Mouse (Mus musculus): ENCODE data around the gene Atg4a-ps. TPM values are rescaled to one million over a fixed set of nuclear protein-coding genes. Genes with fewer than 3 reads are reported as not detected.

The Atg4a-ps gene
- total RNA-seq, 2 experiments from 2014 or later = 0.59 TPM; not detected in 1

DNA sequence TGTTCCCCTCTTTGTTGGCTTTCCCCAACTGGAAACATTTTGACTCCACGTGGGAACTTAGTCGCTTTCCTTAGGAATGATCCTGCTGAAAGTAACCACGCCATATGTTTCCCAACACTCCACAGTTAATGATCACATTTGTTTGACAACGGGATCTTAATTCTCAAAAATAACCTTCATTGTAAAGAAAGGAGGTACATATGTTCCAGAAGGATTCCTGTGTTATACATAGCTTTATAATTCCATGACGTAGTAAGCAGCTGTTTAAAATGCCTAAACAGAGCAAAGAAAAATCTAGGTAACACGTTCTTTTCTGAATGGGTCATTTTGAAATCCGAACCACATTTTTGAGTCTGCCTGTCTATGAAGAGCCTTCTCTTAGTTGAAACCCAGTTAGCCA is 12.7 kb downstream of the Atg4a-ps start:
- DNase-seq (ENCODE audit: extremely low spot score in 1 of 2, low spot score in 1 of 2) = no peak

DNA sequence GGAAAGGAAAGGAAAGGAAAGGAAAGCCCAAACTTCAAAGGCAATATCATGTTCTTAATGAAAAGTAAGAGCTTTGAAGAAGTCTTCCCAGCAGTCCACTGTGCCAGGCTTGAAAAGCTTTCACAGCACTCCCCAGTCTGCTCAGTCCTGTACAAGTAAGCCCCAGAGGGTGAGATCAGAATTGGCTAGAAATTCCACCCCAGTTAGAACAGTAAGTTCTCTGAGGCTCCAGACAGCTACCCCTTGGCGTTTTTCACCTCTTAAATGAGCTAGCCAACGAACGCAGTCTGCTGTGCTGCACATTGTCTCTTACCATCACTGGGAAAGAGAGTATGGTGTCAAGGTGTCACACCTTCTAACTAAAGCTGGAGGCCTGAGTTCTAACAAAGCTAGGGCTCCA is 18.2 kb downstream of the Atg4a-ps start:
- DNase-seq (ENCODE audit: extremely low spot score in 1 of 2, low spot score in 1 of 2) = no peak

DNA sequence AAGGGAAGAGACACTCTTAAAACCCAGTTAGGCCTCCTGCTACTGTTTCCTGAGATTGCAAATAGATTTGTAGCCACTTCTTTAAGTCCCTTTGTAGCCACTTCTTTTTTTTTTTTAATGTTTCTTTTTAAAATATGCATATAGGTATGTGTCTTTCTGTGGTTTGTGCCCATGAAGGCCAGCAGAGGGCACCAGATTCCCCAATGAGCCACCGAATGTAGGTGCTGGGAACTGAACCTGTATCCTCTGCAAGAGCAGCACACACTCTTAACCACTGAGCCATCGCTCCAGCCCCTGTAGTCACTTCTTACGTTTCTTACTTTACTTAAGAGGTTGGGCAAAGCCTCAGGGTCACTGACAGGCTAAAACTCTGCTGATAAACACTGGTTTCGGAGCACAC is 19.4 kb downstream of the Atg4a-ps start:
- DNase-seq (ENCODE audit: extremely low spot score in 1 of 2, low spot score in 1 of 2) = no peak

DNA sequence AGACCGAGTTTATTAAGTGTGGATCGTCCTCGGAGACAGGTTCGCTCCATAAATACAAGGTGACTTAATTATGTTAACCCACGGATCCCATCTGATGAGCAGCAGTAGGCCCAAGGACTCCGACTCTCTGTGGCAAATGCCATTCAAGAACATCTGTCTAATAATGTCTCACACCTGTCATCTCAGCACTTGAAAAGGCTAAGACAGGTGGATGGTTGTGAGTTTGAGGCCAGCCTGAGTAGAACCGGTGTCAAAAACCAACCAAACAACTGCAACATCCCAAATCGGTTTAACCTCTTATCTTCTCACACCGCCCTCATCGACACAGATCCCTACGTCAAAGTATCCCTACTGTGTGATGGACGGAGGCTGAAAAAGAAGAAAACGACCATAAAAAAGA is 20.7 kb downstream of the Atg4a-ps start:
- DNase-seq (ENCODE audit: extremely low spot score in 1 of 2, low spot score in 1 of 2) = no peak

DNA sequence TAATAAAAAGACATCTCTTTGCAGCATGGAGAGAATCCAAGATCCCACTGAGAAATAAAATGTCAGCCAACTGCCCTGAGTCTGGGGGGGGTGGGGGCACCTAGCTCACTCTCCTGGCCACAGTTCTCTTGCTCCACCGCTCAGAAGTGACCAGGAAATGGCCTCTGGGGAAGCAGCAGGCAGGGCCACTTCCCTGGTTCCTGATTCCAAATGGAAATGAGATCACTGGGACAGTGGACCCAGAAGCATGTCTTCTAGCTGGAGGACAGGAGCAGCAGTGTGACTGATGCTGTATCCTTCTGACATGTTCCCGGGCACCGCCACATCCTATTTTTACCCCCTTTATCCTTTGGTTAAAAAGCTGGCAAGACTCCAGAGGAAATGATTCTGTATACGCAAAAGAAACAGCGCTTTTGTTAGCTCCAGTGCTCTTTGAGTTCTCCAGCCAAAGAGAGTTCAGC is 21.2 kb downstream of the Atg4a-ps start:
- no peak for DNase-seq (ENCODE audit: extremely low spot score in 1 of 2, low spot score in 1 of 2)

DNA sequence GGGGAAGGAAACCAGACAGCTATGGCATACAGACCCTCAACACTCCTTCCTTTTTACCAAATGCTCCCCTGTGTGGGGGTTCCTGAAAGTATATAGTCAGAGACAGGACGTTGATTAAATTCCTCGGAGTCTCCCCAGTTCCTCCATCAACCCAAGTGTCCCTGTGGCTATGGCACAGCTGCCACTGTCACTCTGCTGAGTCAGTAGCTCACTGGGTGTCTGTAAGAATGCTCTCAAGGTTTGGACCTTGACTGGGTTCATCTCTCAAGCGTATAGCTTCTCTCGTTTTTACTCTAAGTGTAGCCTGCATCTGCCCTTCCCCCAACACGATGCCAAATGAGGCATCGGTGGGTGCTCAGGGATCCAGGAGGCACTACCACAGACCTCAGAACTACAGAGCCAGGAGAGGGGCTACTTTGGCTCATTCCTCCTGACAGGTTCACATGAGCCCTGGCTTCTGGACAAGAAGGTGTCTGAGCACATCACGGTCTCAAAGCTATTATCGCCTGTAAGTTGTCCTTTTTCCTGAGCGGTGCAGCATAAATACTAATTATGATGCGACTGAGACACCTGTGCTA is 21.9 kb downstream of the Atg4a-ps start:
- DNase-seq (ENCODE audit: extremely low spot score in 1 of 2, low spot score in 1 of 2) = no peak

DNA sequence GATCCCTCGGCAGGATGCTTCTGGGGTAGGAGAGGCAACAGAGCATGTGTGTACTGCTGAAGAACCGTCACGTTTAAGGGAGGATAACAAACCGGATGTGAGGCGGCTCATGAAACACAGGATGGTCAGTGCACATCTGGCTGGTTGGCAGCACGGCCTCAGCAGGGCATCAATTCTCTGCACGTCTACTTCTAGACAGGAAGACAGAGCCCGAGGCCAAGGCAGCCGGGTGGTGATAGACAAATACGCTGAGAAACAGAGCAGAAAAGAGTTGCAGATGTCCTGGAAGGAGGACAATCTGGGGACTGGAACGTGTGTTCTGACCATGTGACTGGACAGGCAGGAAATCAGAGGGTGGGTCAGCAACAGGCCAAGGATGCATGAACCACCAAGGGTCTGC is 25.8 kb downstream of the Atg4a-ps start:
- DNase-seq (ENCODE audit: extremely low spot score in 1 of 2, low spot score in 1 of 2) = no peak

DNA sequence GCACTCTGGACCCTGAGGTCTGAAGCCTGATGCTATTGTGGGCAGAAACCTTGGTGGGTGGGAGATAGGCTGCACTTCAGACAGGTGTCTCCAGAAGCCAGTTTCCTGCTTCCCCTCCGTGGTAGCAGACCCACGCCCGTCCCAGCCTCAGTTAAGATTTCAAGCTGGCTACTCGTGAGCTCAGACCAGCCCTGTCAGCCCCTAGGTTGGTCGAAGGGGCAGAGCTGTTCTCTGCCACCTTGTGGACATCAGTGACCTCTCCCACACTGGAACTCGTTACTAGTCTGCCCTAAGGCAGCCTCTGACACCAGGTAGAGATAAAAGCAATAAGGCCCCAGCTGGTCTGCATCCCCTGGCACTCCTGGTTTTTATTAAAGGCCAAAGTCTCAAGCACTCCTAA is 28.9 kb downstream of the Atg4a-ps start:
- no peak for DNase-seq (ENCODE audit: extremely low spot score in 1 of 2, low spot score in 1 of 2)

DNA sequence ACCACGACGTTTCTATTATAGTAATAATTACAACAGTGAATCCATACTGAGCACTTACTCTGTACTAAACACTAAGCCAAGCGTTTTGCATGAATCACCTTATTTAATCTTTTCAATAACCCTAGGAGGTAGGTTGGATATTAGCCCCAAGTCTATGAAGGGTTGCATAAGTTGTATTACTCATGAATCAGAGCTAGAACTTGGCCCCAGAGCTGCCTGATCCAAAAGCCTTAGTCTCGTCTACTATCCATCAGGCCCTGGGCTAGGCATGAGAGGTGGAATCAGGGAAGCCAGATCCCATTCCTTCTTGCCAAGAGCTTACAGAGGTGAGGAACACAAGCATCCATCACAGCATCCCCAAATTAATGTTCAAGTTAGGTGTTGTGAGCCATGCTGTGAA is 30.2 kb downstream of the Atg4a-ps start:
- DNase-seq (ENCODE audit: extremely low spot score in 1 of 2, low spot score in 1 of 2) = no peak

DNA sequence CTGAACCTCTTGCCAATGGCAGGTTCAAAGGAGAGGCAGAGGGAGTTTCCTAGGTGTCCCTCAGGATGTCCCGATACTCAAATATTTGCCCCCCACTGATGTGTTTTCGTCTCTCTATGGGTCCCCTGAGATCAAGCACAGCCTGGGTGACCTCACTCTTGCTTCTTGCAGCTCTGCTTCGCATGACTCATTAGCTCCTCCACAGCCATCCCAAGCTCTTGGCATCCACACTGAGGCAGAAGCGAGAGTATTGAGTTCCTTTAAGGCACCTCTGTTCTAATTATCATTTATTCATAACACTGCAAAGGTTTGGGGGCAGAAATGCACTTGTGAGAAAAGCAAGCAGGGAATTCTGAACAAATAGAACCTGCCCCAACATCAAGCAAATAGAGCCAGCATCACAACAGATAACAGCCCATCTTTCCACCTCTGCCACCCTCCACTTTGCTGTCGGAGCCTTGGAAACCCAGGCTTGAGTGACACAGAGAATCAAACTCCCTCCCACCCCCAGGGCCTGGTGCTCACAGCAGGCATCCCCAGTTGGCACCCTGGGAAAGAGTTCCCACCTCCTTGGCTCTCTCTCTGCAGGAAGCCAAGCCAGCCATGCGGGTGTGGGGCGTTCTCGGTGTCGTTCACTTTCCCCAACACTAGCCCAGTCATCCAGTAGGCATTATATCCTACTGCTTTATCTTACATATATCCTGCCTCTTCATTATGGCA is 33.1 kb downstream of the Atg4a-ps start:
- DNase-seq (ENCODE audit: extremely low spot score in 1 of 2, low spot score in 1 of 2) = peak in 1 of 2 experiments; percentile 21

DNA sequence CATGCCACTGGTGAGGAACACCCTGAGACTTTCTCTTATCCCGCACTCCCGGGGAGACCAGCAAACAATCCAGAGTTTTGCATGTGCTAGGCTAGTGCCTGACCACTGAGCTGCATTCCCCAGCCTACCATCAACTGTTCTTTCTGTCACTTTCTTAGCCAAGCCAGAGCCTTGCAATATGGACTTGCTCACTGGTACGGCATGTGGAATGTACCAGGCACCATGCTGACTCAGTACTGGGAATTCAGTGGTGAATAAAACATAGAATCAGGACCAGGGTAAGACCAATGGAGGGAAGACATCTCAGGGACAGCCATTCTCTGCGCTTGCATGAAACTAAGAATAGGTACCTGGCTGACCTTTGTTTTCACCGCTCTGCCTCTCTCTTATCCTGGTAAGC is 35.6 kb downstream of the Atg4a-ps start:
- DNase-seq (ENCODE audit: extremely low spot score in 1 of 2, low spot score in 1 of 2) = no peak

DNA sequence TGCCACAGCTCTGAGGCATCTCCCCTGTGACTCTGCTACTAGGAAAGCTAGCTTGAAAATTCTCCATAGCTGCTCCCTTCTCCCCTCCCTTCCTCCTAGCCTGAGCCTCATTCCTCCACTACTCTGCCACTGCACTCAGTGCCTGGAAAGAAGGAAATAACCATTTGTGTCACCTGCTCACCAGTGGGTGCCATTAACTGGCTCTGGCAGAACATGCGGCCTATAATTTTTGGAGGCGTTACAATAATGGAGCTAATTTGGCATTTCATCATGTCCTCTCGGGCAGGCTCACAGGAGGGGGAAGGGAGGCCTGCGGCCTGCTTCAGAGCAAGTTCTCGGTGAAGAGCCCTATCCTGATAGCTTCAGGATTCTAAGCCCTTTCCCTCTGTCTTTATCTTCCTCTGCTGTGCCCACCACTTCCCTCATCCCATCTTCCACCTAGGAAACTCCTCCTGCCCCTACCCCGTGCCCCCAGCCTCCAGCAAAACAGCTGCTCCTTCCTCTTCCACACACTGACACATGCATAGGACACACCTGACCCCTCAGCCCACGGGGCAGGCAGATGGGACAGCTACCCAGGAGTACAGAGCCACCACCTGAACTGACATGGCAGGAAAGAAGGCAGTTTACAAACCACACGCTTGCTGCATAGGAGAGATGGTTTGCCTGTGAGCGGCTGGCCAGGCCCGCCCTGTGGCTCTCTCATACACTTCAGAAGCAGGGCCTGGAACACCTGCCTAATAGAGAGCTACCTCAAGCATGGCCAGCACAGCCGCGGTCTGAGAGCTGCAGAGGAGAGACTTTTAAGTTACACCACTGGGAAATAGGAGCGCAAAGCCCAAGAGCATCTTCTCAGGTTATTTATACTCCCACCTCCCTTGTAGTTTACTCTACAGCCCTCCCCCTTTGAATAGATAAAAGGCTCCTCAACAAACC is 38.9 kb downstream of the Atg4a-ps start:
- DNase-seq (ENCODE audit: extremely low spot score in 1 of 2, low spot score in 1 of 2) = no peak

DNA sequence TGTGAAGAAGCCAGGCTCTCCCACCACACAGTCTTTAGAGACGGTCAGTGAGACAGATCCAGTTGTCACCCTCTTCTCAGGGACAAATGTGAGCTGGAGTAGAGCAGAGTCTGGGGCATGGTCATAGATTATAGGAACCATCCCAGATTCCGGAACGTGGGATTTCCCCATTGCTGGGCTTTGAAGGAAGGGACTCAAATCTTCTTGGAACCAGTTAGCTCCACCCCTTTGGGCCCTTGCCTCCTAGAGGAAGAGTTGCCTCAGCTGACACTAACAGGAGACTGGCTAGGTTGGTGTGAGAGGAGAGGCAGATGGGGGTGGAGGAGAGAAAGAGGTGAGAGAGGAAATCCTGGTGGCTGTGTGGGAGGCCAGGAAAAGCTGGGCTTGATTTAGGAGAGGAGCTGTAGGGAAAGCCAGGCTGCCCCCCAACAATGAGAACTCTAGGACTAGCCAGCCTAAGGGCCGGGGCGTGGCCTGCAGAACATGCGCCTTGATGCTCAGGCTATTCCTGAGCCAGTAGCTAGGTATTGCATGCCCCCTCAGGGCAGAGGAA is 39.7 kb downstream of the Atg4a-ps start:
- no peak for DNase-seq (ENCODE audit: extremely low spot score in 1 of 2, low spot score in 1 of 2)

DNA sequence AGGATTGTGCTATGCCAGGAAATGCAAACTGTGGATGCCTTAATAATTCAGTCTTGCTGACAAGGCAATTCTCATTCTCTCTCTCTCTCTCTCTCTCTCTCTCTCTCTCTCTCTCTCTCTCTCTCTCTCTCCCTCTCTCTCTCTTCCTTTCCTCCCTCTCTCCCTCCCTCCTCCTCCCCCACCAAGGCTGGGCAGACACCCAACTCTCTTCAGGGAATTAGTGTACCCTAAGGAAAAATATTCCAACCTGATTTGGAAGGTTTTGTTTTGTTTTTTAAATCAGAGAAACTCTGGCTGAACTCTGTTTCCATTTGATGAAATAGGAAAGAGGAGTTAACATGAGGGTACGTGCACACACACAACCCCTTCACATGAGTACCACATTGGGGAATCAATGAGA is 44.3 kb downstream of the Atg4a-ps start:
- DNase-seq (ENCODE audit: extremely low spot score in 1 of 2, low spot score in 1 of 2) = no peak

DNA sequence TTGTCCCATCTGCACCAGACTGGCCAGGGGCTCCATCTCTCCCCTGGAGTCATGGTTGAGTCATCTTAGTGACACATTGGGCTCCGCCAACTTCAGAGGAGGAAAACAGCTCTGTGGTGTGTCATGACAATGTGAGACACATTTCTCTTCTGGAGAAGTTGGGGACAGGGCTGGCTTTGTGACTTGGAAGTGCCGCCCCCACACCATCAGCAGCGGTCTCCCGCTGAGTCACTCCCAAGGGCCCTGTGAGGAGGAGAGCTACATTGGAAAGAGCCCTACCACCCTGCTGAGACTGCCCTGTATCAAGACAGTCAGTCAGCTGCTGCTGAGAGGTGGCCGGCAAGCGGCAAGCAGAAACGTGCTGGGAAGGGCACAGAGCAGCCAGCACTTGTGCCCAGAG is 44.9 kb downstream of the Atg4a-ps start:
- no peak for DNase-seq (ENCODE audit: extremely low spot score in 1 of 2, low spot score in 1 of 2)

DNA sequence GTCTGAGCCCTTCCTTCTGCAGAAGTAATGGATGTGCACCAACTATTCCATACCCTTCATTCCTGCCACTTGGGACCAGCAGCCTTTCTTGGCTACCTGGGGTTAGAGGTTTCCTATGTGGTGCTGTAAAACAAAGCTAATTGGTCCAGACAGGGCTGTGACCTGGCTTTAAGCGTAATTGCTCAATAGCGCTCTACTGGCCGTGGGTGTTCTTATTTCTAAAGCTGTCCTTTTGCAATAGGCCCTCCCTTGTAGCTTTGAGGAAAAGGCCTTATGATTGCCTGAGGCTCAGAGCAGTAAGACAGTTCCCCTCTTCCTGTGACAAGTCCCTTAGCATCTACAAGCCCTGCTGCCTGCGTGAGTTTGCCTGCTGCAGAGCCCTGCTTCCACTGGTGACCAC is 48.3 kb downstream of the Atg4a-ps start:
- DNase-seq (ENCODE audit: extremely low spot score in 1 of 2, low spot score in 1 of 2) = no peak

DNA sequence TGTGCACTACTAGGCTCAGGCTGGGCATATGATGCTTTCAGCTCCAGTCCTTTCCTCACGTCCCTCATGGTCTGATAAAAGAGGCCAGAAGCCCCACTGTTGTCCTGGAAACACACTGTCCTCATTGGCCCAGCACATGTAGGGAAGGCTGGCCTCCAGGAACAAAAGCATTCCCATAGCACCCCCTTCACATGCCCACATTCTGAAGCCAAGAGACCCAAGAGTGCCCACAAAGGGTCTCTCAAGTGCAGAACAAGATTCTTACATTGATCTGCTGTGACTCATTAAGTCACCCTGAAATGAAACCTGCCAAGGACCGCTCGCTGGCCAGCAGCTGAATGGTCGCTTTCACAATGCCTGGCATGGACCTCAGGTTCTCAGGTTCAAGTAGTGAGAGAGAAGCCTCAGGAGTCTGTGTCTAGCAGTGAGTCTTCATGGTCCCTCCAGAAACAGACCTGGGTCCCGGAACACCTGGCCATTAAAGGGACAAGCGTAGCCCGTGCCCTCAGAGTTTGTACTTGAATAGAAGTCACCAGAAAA is 50.5 kb downstream of the Atg4a-ps start:
- DNase-seq (ENCODE audit: extremely low spot score in 1 of 2, low spot score in 1 of 2) = no peak

Measured in layer of hippocampus, postnatal 25 days (tissue).